Mouse (Mus musculus): ENCODE data around the gene Slc39a1.

Gene Slc39a1

DNA sequence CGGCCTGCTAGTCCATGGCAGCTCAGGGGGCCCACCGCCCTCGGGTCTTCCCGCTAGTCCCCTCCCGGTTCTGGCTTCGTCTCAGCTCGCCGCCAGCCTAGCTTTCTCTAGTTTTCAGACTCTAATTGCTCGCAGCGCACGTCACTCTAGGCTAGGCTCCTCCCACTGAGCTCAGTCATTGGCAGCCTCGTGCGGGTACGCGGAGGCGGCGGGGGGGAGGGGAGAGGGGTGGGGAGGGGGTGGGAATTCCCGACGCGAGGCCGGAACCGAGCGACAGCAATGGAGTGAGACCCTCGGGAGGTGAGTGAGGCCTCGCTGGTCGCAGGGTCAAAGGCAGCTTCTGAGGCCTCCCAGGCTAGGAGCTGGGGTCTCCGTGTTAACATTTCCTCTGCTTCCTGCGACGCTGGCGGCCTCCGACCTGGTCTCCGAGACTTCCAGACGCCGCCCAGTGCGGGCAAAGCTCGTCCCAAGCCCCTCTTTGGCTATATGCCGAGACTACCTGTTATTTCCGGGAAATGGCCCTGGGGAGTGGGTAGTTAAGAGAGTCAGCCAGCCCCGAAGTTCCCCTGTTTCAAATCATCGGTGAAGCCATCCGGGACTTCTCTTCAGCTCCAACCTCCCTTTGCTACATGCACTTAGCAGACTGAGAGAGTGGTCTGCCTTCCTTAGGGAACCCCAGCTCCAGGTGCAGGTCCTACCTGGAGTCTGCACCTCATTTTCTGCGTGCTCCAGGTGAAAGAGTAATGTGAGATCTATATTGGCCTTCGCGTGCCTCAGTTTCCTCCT is at the start of gene Slc39a1:
Gene Slc39a1, plus strand, starts transcription at position 213 of the 786 bp plus-strand sequence.
- in situ Hi-C loops (cut with MboI, MseI): no loop called here

DNA sequence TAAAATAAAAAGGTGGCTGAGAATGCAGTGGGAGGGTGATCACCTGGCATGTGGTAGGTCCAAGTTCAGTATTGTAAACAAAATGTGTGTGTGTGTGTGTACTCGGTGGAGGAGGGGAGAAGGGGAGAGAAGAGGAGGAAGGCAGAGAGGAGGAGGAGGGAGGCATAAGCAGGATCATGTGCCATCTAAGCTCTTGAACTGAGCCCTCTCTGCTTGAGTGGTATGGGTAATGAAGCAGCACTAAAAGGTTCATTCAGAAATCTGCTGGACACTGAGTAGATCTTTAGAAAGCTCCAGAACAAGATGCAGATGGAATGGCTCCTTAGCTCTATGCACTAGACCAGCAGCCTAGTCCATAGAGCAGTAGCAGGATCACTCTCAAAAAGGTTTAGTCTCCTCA is 45.1 kb upstream of the Slc39a1 start:
- in situ Hi-C loops (cut with MboI, MseI): no loop called here

DNA sequence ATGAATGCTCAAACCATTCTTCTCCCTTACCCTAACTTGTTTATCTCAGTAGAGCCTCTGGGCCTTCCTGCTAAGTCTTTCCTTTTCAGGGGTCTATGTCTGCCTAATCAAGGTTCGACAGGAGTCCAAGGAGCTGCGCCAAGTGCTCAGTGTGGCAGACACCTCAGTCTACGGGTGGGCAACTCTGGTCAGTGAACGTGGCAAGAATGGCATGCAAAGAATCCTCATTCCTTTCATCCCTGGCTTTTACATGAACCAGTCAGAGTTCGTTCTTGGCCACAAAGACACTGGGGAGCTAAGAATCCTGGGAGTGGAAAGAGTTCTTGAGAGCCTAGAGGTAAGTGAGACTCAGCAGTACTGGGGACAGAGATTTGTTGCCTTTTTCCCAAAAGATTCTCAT is 44.4 kb upstream of the Slc39a1 start:
- in situ Hi-C loops (cut with MboI, MseI): no loop called here

DNA sequence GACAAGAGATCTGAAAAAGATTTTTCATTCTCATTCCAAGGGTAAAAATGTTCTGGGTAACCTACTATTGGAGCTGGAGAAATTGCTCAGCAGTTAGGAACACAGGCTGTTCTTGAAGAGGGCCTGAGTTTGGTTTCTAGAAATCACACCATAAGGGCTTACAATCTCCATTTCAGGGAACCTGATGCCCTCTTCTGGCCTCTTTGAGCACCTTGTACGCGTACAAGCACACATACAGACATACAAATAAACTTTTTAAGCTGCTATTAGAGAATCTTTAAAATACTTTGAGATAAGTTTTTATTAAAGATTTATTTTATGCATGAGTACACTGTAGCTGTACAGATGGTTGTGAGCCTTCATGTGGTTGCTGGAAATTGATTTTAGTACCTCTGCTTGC is 43.4 kb upstream of the Slc39a1 start:
- in situ Hi-C loops (cut with MboI, MseI): no loop called here

DNA sequence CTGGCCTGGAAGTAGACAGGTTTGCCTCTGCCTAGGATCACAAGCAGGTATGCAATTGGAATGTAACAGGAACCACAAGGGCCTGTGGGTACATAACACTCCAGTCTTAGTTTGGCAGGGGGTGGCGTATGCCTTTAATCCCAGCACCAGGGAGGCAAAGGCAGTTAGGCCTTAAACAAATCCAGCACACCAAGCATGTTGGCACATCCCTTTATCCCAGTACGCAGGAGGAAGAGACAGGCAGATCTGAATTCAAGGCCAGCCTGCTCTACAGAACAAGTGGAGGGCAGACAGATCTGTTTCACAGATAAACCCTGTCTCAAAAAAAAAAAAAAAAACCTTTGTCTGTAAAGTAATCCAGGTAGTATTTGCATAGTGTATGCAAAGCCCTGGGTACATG is 39.3 kb upstream of the Slc39a1 start:
- in situ Hi-C loops (cut with MboI, MseI): no loop called here

DNA sequence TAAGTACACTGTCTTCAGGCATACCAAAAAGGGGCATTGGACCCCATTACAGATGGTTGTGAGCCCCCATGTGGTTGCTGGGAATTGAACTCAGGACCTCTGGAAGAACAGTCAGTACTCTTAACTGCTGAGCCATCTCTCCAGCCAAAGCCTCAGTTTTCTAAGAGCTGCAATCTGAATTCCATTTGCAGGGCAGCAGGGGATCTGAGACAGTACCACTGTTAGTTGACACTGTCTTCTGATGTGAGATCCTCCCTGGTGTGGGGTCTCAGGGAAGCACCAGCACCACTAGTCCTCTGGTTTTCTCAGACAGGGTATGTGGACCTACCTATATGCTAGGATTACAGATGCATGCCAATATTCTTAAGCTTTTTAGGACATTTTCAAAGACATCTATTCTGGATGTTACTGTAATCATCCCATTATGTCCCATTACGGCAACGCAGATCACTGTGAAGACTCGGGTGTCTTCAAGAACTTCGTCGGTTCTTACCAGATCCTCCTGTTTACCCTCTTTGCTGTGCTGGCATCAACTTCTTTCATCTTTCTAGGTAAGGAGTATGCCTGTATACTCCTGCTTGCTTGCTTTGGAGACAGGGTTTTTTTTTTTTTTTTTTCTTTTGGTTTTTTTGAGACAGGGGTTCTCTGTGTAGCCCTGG is 37.9 kb upstream of the Slc39a1 start:
- in situ Hi-C loops (cut with MboI, MseI): no loop called here

DNA sequence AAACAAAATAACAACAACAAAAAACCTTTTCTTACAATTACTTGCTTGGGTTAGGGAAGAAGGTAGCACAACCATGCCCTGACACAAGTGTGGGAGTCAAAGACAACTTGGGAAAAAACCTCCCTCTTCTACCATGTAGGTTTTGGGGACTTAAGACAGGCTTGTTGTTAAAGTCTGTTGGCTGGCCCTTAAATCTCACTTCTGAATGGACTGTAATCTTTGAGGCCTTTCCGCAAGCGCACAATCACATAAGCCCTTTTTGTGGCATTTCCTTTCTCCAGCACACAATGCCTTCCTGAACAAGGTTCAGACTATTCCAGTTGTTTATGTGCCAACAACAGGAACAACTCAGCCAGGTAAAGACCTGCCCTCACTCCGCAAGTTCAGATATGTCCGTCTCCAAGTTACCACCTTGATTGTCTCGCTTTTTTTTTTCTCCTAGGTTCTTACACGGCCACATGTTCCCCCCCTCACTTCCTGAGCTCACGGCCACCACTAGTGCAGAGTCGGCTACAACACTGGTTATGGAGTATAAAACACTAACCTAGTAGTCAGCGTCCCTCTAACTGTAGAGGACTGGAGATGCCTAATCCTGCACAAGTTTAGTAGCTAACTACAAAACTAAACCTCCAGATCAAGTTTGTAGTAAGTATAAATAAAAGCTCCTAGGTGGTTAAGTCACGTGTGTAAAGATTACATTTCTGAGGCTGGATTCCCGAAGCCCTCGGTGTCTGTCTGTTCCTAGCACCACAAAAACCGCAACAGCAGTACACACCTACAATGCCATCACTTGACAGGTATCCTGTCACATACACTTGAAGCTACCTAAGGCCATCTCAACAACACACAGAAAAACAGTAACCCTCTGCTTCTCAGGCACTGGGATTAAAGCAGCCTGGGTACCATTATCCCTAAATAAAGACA is 36.2 kb upstream of the Slc39a1 start:
- in situ Hi-C loops (cut with MboI, MseI): no loop called here

DNA sequence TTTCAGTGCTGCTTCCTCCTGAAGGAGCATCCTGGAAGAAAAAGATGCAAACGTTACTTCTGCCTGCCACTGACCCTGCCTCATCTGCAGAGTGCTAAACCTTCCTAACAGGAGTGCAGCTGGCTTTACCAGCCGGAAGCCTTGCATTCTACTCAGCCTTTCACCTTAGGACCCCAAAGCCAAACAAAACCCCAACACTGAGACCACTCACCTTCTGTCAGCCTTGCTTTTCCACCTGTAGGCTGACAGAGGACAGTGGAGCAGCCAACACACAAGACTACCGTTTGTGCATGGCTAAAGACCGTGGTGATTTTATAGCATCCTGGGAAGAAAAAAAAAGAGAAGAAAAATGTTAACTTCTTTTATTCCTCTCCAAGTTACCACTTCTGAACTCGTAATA is 35.2 kb upstream of the Slc39a1 start:
- in situ Hi-C loops (cut with MboI, MseI): no loop called here

DNA sequence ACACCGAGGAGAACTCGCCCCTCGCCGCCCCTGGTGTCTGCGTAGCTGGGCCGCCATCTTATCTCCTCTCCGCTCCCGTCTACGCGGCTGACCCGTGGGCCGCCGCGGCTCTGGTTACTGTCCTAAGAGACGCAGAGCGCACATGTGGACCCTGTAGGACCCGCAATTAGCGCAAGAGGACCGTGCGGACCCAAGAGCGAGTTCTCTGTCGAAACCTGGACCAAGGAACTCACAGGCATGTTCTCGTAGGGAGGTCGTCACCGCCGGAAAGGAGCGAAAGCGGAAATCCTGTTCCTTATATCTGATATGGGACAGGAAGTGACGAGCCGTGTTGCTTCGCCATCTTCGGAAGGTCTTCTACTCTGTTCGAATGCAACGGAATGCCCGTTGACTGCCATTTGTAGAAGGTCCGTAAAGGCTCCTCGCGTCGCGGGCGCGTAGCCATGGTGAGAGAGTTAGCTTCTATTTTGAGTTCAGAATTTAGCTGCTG is 34.5 kb upstream of the Slc39a1 start, which contains the start of the genes Rps27 and Rab13:
Gene Rps27, minus strand, starts transcription at position 275 of the 490 bp plus-strand sequence.
Gene Rab13, plus strand, starts transcription at position 319 of the 490 bp plus-strand sequence.
- in situ Hi-C loops (cut with MboI, MseI): no loop called here

DNA sequence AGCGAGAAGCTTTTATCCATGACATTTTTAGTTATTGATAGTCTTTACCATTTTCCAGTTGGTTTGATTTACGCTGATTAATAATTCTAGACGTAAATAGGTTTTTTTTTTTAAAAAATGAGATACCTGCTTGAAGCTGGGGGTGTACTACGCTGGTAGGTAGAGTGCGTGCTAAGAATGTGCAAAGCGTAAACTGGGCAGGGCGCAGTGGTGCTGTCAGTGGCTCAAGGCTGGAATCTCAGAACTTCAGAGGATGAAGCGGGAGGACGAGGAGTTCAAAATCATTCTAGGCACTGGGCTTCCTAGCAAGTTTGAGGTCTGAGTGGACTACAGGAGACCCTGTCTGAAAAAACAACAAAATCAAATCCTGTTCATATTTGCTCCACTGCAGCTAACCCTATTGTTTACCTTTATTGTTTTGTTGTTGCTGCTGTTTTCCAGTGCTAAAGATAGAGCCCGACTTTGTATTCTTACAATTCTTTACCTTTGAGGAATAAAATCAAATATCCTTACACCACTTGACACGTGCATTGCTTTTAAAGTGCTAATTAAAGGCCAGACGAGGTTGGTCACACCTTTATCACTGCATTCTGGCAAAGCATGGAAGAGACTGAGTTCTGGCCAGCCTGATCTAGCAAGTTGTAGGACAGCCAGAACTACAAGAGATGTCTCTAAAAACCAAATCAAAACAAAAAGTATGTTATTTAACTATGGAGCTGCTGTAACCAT is 33.9 kb upstream of the Slc39a1 start:
- in situ Hi-C loops (cut with MboI, MseI): no loop called here

DNA sequence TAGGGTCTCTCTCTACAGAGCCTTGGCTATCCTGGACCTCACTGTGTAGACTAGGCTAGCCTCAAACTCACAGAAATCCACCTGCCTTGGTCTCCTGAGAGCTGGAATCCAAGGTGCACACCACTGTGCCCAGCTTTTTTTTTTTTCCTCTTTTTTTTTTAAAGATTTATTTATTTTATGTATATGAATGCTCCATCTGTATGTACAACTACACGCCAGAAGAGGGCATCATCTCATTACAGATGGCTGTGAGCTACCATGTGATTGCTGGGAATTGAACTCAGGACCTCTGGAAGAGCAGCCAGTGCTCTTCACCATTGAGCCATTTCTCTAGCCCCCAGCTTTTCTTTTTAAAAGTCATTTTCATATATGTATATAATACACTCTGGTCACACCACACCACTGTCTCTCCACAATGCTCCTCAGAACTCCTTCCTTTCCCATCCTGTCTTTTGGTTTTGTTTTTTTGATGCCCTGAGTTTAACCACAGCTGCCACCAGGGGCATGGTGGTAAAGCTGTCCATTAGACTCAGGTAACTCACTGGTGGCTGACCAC is 32.1 kb upstream of the Slc39a1 start:
- in situ Hi-C loops (cut with MboI, MseI): no loop called here

DNA sequence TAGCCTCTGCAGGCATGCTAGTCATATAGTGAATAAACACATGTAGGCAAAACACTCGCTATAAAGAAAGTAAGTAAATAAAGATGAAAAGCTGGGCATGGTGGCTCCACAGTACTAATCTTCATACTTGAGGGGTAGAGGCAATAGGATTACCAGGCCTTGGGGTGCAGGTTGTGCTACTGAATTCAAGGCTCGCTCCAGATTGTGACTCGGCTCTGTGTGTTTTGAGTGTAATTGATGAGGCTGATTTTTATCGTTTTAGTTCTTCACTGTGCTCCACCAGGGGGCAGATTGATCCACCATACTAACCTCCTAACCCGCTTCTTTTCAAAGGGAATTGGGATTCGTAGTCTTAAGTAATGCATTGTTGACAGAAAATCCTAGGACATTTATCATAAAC is 27.9 kb upstream of the Slc39a1 start:
- in situ Hi-C loops (cut with MboI, MseI): loop anchor here (5.0 kb wide), 2 partner anchors 152 to 157 kb away; no protein-coding TSS in a partner anchor

DNA sequence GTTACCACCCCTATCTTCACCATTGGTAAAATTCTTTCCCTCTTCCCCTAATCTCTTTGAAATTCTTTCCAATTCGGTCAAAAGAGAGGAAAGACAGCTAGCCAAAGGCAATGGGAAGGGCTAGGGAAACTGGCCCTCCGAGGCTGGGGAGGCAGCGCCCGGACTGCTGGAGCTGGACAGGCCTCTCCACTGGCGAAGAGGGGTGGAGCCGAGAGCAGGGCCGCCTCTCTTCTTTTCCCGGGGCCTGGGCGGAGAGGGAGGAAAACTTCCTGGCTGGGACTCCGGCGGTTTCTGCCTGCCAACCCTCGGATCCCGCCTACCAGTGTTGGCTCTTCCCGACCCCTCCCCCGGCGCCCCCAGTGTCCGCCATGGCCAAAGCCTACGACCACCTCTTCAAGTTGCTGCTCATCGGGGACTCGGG is 27.4 kb upstream of the Slc39a1 start:
- in situ Hi-C loops (cut with MboI, MseI): loop anchor here (5.0 kb wide), 2 partner anchors 152 to 157 kb away; no protein-coding TSS in a partner anchor

DNA sequence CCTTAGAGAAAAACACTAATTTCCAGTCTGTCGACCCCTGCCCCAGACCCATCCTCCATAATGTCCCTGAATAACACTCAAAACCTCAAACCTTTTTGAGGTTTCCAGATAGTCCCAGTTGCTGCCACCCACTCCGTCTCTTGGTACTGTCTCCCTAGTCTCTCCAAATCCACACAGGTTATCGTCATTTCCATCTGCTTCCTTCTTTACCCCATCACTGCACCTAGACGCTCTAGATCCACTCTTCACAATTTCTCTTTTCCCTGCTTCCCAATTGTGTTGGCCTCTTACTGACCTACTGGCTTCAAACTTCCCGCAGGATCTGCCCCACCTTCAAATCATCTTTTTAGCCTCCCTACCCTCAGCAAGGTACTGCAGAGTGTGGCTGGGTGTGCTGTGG is 26.8 kb upstream of the Slc39a1 start:
- in situ Hi-C loops (cut with MboI, MseI): loop anchor here (5.0 kb wide), 2 partner anchors 151 to 156 kb away; no protein-coding TSS in a partner anchor

DNA sequence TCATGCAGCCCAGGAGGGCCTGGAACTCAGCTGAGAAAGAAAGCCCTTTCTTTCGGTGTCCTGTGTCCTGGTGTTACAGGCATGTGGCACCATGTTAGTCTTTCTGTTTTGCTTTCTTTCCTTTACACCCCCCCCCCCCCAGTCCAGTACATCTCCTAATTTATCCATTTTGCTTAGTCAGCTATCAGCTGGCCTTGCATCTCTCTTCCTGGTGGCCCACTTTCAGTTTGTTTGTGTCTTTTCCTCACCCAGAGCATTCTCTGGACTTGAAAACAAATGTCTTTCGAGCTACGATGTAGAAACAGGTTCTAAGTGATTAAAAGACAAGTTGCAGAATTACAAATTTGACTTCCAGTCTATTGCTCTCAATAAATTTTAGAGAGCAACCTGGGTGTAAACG is 25.5 kb upstream of the Slc39a1 start:
- in situ Hi-C loops (cut with MboI, MseI): loop anchor here (5.0 kb wide), 2 partner anchors 150 to 155 kb away; no protein-coding TSS in a partner anchor

DNA sequence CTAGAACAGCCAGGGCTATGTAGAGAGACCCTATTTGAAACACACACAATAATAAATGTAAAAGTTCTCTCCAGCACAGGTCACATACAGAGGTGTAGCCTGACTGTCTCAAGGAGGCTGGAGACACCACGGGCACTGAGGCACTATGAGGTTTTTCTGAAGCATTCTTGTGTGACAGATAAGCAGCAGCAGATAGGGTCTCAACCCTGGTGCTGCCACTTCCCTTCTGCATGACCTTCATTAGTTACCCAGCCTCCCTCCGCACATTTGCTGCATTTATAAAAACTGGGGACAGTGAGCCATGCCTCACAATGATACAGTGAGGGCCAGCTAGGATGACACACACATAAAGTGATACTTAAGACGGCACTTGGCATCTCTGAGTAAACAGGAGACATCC is 25.0 kb upstream of the Slc39a1 start:
- in situ Hi-C loops (cut with MboI, MseI): loop anchor here (5.0 kb wide), 2 partner anchors 149 to 154 kb away; no protein-coding TSS in a partner anchor

DNA sequence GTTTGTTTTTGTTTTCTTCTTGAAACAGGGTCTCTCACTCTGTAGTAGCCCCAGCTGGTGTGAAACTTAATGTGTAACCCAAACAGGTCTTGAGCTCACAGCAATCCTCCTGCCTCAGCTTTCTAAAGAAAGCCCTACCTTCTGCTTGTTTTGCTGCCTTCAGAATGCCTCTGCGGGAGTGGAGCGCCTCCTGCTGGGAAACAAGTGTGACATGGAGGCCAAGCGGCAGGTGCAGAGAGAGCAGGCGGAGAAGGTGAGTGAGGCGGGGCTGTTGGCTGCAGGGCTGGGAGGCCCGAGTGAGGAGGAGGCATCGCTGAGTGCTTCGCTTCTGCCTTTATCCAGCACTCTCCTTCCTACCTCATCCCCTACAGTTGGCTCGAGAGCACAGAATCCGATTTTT is 23.6 kb upstream of the Slc39a1 start:
- in situ Hi-C loops (cut with MboI, MseI): loop anchor here (5.0 kb wide), 2 partner anchors 148 to 153 kb away; no protein-coding TSS in a partner anchor

DNA sequence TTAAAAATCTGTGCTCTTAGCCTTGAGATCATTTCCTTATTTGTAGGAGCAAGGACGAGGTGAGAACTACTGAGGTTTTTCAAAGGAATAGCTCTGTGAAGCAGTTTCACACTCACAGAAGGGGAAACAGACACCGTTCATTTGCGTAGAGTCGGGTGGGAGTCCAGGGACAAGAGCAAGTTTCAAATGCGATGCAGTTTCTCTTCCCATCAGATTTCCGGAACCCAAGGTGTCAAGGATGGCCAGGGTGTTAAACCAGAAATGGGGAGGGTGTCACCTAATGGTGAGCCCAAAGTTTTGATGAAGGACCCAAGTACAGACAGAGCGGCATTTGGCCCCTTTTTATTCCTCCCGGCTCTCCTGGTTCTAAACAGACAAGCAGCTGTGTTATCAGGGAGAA is 16.9 kb upstream of the Slc39a1 start:
- in situ Hi-C loops (cut with MboI, MseI): no loop called here

DNA sequence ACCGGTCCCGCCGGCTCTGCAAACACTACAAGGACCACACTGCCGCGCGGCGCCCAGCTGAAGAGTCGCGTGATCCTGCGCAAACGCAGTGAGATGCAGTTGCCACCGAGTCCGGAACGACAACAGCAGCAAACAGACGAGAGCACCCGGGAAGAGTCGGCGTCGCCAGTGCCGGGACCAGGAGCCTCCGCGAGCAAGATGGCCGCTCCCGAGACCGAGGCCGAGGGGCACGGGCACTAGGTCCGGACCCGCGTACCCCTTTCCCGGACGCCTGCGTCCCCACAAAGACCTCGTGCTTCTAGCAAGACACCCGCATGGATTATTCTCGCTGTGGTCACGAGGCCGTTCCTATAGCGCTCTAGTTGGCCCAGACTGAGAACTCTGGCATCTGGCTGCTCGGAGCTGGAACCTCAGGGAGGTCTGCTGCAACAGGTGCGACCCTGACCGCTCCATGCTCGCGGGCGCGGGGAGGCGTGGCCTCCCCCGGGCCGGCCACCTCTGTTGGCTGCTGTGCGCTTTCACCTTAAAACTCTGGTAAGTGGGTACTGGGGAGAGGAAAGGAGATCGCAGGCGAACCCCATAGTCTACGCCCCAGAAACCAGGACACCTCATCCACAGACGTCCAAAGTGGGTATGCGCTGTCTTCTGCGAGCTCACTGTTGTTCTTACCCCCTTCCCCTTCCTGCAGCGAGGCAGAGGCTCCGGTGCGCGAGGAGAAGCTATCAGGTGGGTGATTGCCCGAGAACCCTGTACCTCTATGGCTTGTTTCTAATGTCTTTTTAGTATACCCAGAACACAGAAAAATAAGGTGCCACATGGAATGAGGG is 16.3 kb upstream of the Slc39a1 start, which contains the start of gene Jtb:
Gene Jtb, plus strand, starts transcription at position 91 of the 827 bp plus-strand sequence.
- in situ Hi-C loops (cut with MboI, MseI): no loop called here

Measured in T-helper 17 cell (primary cell).